Mouse (Mus musculus): ENCODE results near the gene Lrrc4c. TPM values are rescaled to one million over a fixed set of nuclear protein-coding genes. Genes with fewer than 3 reads are reported as not detected.

The Lrrc4c gene
- polyA plus RNA-seq, 1 experiment from 2014 or later, result 0.09 TPM

DNA sequence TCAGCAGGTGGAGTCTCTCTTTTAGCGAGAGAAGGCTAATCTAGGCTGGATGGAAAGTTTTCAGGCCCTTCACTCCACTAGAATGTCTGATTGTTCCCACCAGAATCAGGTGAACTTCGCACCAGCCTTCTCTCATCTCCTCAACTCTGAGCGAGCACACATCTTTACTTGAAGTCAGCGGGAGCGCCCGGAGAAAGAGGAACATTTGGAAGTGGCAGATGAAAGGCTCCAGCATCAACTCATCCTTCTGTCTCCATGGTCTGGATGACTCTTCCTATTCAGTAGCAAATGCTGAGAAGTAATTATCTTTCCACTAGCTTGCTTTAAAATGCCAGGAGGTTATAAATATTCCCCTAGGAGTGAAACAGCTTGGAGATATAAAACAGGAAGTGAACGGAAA lies 396.6 kb downstream of the Lrrc4c start:
- 74% methylated on average over 7 of the region's 7 CpGs for whole genome bisulfite sequencing (ENCODE audit: insufficient replicate concordance)
- no peaks in the 10 kb centered on the region for H3K36me3 ChIP-seq (ENCODE audit: control insufficient read depth, insufficient read depth)
- H3K9me3 ChIP-seq (replicated peaks; ENCODE audit: control insufficient read depth, low read length), result no peaks in the 10 kb centered on the region
- H3K27me3 ChIP-seq (ENCODE audit: control insufficient read depth, insufficient read depth, low read depth, low read length), result no peaks in the 10 kb centered on the region
- no peak overlapping the region for H3K27ac ChIP-seq (ENCODE audit: low read length)
- H3K9ac ChIP-seq (ENCODE audit: low read depth, low read length), result no peak overlapping the region
- no peak for ATAC-seq (ENCODE audit: low read depth)
- H3K4me2 ChIP-seq (ENCODE audit: low read depth, low read length), result no peak overlapping the region
- H3K4me3 ChIP-seq (ENCODE audit: low read depth, low read length), result no peak overlapping the region
- no peaks in the 10 kb centered on the region for H3K4me1 ChIP-seq (ENCODE audit: control insufficient read depth, low read depth, low read length)

DNA sequence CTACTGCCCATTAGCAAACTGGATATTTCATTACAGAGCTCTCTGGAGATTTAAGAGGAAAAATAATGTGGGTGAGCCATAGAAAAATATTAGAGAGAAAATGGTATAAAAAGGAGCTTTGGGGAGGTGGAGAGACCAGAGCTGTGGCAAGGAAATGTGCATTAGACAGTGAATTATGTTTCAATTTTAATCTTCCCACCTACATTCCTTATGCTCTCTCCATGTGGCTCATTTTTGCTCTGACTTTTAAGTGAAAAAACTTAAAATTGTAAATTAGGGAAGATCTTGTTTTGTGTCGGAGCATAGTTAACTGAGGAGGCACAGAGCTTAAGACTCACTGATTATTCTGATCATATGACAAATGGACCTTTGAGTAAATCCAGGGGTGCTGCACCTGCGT lies 399.4 kb downstream of the Lrrc4c start:
- Histone ChIP-seq H3K36me3 (ENCODE audit: control insufficient read depth, insufficient read depth) (no peaks in the 10 kb centered on the region), H3K4me1 (ENCODE audit: control insufficient read depth, low read depth, low read length) (no peaks in the 10 kb centered on the region), H3K9me3 (replicated peaks; ENCODE audit: control insufficient read depth, low read length) (no peaks in the 10 kb centered on the region), H3K4me2 (ENCODE audit: low read depth, low read length) (no peak overlapping the region), H3K4me3 (ENCODE audit: low read depth, low read length) (no peak overlapping the region), H3K9ac (ENCODE audit: low read depth, low read length) (no peak overlapping the region), H3K27me3 (ENCODE audit: control insufficient read depth, insufficient read depth, low read depth, low read length) (no peaks in the 10 kb centered on the region), H3K27ac (ENCODE audit: low read length) (no peak overlapping the region)
- ATAC-seq (ENCODE audit: low read depth), result no peak
- 53% methylated on average over 2 of the region's 2 CpGs for WGBS (ENCODE audit: insufficient replicate concordance)

GRCm38 (mm10) chr2:96723395-96723794 lies 405.4 kb downstream of the Lrrc4c start:
- no peak for ATAC-seq (ENCODE audit: low read depth)
- Histone ChIP-seq H3K9ac (ENCODE audit: low read depth, low read length) (no peak overlapping the region), H3K36me3 (ENCODE audit: control insufficient read depth, insufficient read depth) (no peaks in the 10 kb centered on the region), H3K27ac (ENCODE audit: low read length) (no peak overlapping the region), H3K4me1 (ENCODE audit: control insufficient read depth, low read depth, low read length) (no peaks in the 10 kb centered on the region), H3K4me3 (ENCODE audit: low read depth, low read length) (no peak overlapping the region), H3K4me2 (ENCODE audit: low read depth, low read length) (no peak overlapping the region), H3K27me3 (ENCODE audit: control insufficient read depth, insufficient read depth, low read depth, low read length) (no peaks in the 10 kb centered on the region), H3K9me3 (replicated peaks; ENCODE audit: control insufficient read depth, low read length) (no peaks in the 10 kb centered on the region)

- no peaks in the 10 kb centered on the region for H3K36me3 ChIP-seq (ENCODE audit: control insufficient read depth, insufficient read depth)
- no peak overlapping the region for H3K4me2 ChIP-seq (ENCODE audit: low read depth, low read length)
- H3K9ac ChIP-seq (ENCODE audit: low read depth, low read length), result no peak overlapping the region
- no peaks in the 10 kb centered on the region for H3K27me3 ChIP-seq (ENCODE audit: control insufficient read depth, insufficient read depth, low read depth, low read length)
- no peak overlapping the region for H3K4me3 ChIP-seq (ENCODE audit: low read depth, low read length)
- no peaks in the 10 kb centered on the region for H3K4me1 ChIP-seq (ENCODE audit: control insufficient read depth, low read depth, low read length)
- ATAC-seq (ENCODE audit: low read depth), result no peak
- H3K9me3 ChIP-seq (replicated peaks; ENCODE audit: control insufficient read depth, low read length), result no peaks in the 10 kb centered on the region
- H3K27ac ChIP-seq (ENCODE audit: low read length), result no peak overlapping the region
Observed at GRCm38 (mm10) chr2:96736081-96736480, 418.1 kb downstream of the Lrrc4c start.

DNA sequence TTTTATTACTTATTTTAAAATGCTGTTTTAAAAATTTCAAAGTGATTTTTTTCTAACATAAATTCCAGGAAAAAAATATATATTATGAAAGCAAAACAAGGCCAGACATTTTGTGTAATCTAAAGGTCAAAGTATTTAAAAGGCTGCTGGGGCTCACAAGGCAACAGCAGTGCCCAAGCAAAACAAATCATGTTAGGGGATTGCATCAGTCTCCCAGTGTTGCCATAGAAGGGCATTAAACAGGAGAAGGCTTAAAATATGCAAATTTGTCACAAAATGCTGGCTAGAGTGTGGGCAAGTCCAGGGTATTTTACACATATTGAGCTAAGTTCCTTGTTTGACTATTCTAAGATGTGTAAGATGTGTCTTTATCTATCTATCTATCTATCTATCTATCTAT lies 437.1 kb downstream of the Lrrc4c start:
- ATAC-seq (ENCODE audit: low read depth), result no peak
- no peaks in the 10 kb centered on the region for H3K27me3 ChIP-seq (ENCODE audit: control insufficient read depth, insufficient read depth, low read depth, low read length)
- H3K27ac ChIP-seq (ENCODE audit: low read length), result no peak overlapping the region
- no peaks in the 10 kb centered on the region for H3K36me3 ChIP-seq (ENCODE audit: control insufficient read depth, insufficient read depth)
- H3K4me3 ChIP-seq (ENCODE audit: low read depth, low read length), result no peak overlapping the region
- no peaks in the 10 kb centered on the region for H3K4me1 ChIP-seq (ENCODE audit: control insufficient read depth, low read depth, low read length)
- H3K4me2 ChIP-seq (ENCODE audit: low read depth, low read length), result no peak overlapping the region
- H3K9me3 ChIP-seq (replicated peaks; ENCODE audit: control insufficient read depth, low read length), result no peaks in the 10 kb centered on the region
- H3K9ac ChIP-seq (ENCODE audit: low read depth, low read length), result no peak overlapping the region

- 19% methylated on average over 1 of the region's 1 CpGs for WGBS (ENCODE audit: insufficient replicate concordance)
- no peaks in the 10 kb centered on the region for H3K27me3 ChIP-seq (ENCODE audit: control insufficient read depth, insufficient read depth, low read depth, low read length)
- H3K36me3 ChIP-seq (ENCODE audit: control insufficient read depth, insufficient read depth), result no peaks in the 10 kb centered on the region
- no peak overlapping the region for H3K27ac ChIP-seq (ENCODE audit: low read length)
- H3K9me3 ChIP-seq (replicated peaks; ENCODE audit: control insufficient read depth, low read length), result no peaks in the 10 kb centered on the region
- H3K9ac ChIP-seq (ENCODE audit: low read depth, low read length), result no peak overlapping the region
- no peak overlapping the region for H3K4me2 ChIP-seq (ENCODE audit: low read depth, low read length)
- no peak overlapping the region for H3K4me3 ChIP-seq (ENCODE audit: low read depth, low read length)
- H3K4me1 ChIP-seq (ENCODE audit: control insufficient read depth, low read depth, low read length), result no peaks in the 10 kb centered on the region
- no peak for ATAC-seq (ENCODE audit: low read depth)
Observed at GRCm38 (mm10) chr2:96757701-96758100, 439.7 kb downstream of the Lrrc4c start.

- H3K4me1 ChIP-seq (ENCODE audit: control insufficient read depth, low read depth, low read length), result no peaks in the 10 kb centered on the region
- 49% methylated on average over 5 of the region's 5 CpGs for WGBS (ENCODE audit: insufficient replicate concordance)
- H3K27ac ChIP-seq (ENCODE audit: low read length), result no peak overlapping the region
- H3K9me3 ChIP-seq (replicated peaks; ENCODE audit: control insufficient read depth, low read length), result no peaks in the 10 kb centered on the region
- H3K27me3 ChIP-seq (ENCODE audit: control insufficient read depth, insufficient read depth, low read depth, low read length), result no peaks in the 10 kb centered on the region
- no peak overlapping the region for H3K4me2 ChIP-seq (ENCODE audit: low read depth, low read length)
- no peak for ATAC-seq (ENCODE audit: low read depth)
- H3K4me3 ChIP-seq (ENCODE audit: low read depth, low read length), result no peak overlapping the region
- H3K9ac ChIP-seq (ENCODE audit: low read depth, low read length), result no peak overlapping the region
- no peaks in the 10 kb centered on the region for H3K36me3 ChIP-seq (ENCODE audit: control insufficient read depth, insufficient read depth)
Observed at GRCm38 (mm10) chr2:96763538-96763937, 445.6 kb downstream of the Lrrc4c start.

DNA sequence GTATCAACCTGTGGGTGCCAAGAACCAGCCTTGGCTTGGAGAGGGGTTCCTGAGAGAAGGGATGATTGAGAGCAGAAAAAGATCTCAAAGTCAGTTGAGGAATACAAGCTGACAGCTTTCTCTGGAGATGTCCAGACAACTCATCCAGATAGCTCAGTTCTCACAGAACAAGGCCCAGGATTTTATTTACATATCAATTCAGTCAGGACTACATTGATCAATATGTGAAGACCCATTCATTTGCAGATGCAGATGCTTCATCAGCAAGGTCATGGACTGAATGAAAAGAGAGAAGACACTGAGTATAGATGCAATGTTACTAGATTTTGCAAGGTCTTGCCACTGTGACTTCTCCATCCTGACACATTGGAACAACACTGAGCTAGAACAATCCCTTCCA lies 457.4 kb downstream of the Lrrc4c start:
- H3K27ac ChIP-seq (ENCODE audit: low read length), result no peak overlapping the region
- no peak for ATAC-seq (ENCODE audit: low read depth)

DNA sequence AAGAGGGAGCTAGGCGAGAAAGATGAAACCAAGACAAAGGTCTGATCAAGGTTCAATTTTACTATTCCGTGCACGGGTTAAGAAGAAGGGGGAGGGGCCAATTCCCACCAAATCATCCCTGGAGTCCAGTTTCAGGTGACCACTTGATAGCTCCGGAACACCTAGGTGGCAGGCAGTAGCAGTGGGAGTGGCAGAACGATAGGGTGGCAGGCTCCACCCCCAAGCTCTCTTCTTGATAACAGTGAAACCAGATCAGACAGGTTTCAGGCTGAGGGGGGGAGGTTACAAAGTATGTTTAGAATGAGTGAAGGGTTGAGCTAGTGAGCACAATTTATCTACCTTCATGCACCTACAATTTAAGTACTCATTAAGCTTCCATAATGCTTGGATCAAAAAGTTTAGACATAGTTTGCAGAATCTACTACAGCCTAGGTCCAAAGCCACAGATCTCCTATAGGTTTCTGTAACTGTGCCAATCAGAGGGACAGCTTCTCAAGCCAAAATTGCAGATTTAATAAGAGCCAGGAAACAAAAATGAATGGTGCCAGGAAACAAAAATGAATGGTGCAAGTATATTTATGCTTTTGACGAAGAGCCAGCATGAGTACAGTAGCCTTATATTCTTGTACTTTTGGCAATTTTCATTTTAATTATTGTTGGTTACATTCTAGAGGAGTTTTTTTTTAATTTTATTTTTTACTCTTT lies 478.9 kb downstream of the Lrrc4c start:
- no peaks in the 10 kb centered on the region for H3K36me3 ChIP-seq (ENCODE audit: control insufficient read depth, insufficient read depth)
- H3K4me2 ChIP-seq (ENCODE audit: low read depth, low read length), result no peak overlapping the region
- H3K4me1 ChIP-seq (ENCODE audit: control insufficient read depth, low read depth, low read length), result no peaks in the 10 kb centered on the region
- H3K9ac ChIP-seq (ENCODE audit: low read depth, low read length), result no peak overlapping the region
- no peaks in the 10 kb centered on the region for H3K27me3 ChIP-seq (ENCODE audit: control insufficient read depth, insufficient read depth, low read depth, low read length)
- no peaks in the 10 kb centered on the region for H3K9me3 ChIP-seq (replicated peaks; ENCODE audit: control insufficient read depth, low read length)
- H3K4me3 ChIP-seq (ENCODE audit: low read depth, low read length), result no peak overlapping the region
- 22% methylated on average over 6 of the region's 6 CpGs for WGBS (ENCODE audit: insufficient replicate concordance)
- H3K27ac ChIP-seq (ENCODE audit: low read length), result no peak overlapping the region
- no peak for ATAC-seq (ENCODE audit: low read depth)

More for the DNA sequence above, 457.4 kb downstream of the Lrrc4c start:
- Histone ChIP-seq H3K36me3 (ENCODE audit: control insufficient read depth, insufficient read depth) (no peaks in the 10 kb centered on the region), H3K4me3 (ENCODE audit: low read depth, low read length) (no peak overlapping the region), H3K4me2 (ENCODE audit: low read depth, low read length) (no peak overlapping the region), H3K4me1 (ENCODE audit: control insufficient read depth, low read depth, low read length) (no peaks in the 10 kb centered on the region), H3K9me3 (replicated peaks; ENCODE audit: control insufficient read depth, low read length) (no peaks in the 10 kb centered on the region), H3K27me3 (ENCODE audit: control insufficient read depth, insufficient read depth, low read depth, low read length) (no peaks in the 10 kb centered on the region), H3K9ac (ENCODE audit: low read depth, low read length) (no peak overlapping the region)

Data from liver, embryonic 16.5 days (tissue).